Mouse (Mus musculus): ENCODE data around the gene Cd59b. TPM values are rescaled to one million over a fixed set of nuclear protein-coding genes. Genes with fewer than 3 reads are reported as not detected.
"Not testable (repeated sequence)": the region's sequence is repeated elsewhere in the genome, so short reads cannot be mapped to it uniquely, and the experiment has no call there.

Cd59b gene
- total RNA-seq, 2 experiments from 2014 or later: 2.4 to 2.5 TPM

DNA sequence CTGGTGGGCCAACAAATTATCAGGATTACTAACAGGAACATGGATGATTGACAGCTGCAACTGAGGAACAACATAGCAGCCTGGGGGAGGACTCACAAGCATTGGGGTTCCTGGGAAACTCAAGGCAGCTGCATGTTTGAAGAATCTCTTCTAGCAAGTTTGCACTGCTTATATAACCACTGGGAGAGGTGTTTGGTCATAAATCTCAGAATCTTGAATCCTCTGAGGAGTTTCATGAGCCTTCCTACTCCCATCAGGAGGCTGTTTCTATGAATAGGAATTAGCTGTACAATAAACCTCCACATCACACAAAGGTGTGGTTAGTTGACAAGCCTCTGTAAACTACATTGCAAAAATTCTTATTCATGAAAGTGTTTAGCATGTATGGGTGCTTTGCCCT lies 7.0 kb upstream of the Cd59b start:
- DNase-seq: no peak
- intact Hi-C loops (cut with DNase I): no loop called here

DNA sequence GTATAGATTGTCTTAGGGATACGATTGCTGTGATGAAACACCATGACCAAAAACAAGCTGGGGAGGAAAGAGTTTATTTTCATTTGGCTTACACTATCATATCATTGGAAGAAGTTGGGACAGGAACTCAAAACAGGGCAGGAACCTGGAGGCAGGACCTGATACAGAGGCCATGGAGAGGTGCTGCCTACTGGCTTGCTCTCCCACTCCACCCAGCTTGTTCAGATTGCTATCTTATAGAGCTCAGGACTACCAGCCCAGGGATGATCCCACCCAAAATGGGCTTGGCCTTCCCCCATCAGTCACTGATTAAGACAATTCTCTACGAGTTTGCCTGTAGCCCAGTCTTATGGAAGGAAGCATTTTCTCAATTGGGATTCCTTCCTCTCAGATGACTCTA lies 5.5 kb upstream of the Cd59b start:
- intact Hi-C loops (cut with DNase I): no loop called here
- DNase-seq: no peak

DNA sequence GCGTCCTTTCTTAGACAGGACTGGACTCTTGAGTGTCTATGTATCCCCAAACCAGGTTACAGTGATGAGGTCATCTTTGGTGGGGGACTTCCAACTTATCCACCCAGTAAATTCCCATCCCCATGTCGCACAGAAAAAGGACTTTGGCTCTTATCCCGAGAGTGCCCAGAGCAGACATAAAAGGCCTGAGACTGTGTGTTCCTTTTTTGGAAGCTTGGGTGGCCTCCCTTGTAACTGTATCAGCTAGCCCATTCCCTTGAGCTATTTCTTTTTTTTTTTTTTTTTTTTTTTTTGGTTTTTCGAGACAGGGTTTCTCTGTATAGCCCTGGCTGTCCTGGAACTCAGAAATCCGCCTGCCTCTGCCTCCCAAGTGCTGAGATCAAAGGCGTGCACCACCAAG lies 4.1 kb upstream of the Cd59b start, which contains the start of gene Gm10912:
Gene Gm10912, plus strand, starts transcription at position 301 of the 400 bp plus-strand sequence.
- intact Hi-C loops (cut with DNase I); DNase-seq: not testable (repeated sequence)

DNA sequence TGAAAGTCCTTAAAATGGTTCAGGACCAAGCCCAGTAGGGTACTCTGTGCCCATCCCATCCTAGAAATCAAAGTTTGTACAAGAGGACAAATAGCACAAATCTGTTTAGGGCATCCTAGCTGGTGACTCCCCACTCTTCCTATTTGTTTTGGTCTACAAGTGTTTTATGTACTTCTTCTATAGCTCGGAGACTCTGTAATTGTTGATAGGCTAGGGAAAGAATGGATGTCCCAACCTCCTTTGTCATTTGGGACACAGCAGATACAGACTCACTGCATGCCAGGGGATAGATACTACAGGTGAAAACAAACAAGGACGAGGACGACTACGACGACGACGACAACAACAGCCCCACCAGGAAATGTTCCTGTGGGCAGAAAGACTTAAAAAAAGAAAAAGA lies 1.2 kb upstream of the Cd59b start, which contains the start of gene Gm10799:
Gene Gm10799, minus strand, starts transcription at position 101 of the 400 bp plus-strand sequence.
- not testable (repeated sequence) for DNase-seq
- intact Hi-C loops (cut with DNase I): loop anchor here (2.0 kb wide), 1 partner anchor 26 kb away; the partner anchor contains the start of gene Cd59a

DNA sequence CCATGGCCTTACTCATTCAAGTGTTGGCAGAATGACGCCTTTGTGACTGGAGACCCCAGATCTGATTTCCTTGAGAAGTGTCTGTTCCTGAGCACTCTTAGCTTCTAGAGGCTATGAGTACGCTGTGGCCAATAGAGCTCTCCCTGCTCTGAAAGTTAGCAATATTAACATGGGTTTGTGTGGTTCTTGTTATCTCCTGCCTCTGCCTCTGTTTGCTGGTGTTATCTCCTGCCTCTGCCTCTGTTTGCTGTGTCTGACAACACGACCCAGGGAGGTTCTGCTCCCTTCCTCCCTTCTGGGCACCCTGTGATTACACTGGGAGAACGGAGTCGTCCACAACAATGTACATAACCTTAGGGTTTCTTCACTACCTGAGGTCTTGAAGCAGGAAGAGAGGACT lies 8.6 kb downstream of the Cd59b start:
- intact Hi-C loops (cut with DNase I); DNase-seq: not testable (repeated sequence)

DNA sequence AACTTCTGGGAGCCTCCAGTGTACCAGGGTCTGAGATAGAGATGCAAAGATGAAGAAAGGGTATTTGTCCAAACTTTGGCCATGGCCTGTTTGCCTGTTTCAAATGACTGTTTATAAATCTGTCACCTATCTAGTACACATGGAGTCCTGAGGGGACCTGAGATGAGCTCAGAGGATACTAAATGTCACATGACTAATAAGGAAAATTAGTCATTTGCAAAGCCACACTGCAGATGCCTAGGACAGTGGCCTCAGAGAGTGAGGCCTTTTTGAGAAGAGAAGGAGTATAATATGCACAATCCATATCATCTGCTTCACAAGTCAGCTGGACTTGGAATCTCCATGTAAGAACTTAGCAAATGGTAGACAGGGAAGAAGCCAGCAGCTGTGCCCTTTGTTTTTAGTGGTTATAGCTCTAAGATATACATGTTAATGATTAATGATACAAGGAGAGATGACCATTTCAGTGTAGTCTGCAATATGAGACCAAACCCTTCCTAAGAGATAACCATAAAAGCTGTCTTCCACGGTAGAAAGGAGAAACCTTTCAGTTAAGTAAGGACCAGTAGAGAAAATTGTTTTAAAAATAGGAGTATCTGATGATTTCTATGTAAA lies 11.9 kb downstream of the Cd59b start:
- not testable (repeated sequence) for DNase-seq
- intact Hi-C loops (cut with DNase I): loop anchor here (5.0 kb wide), 1 partner anchor 41 kb away; the partner anchor contains the start of gene A930018P22Rik

DNA sequence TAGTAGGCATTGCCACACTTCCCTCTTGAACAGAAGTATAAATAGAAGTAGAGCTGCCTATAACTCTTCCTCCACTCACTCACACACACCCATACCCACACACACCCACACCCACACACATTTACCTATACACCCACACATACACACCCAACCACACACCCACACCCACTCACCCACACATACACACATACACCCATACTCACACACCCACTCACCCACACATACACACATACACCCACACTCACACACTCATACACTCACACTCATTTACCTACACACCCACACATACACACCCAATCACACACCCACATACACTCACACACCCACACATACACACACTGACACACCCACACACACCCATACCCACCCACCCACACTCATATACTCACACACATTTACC lies 12.8 kb downstream of the Cd59b start:
- DNase-seq: no peak
- intact Hi-C loops (cut with DNase I): loop anchor here (5.0 kb wide), 1 partner anchor 40 kb away; the partner anchor contains the start of gene A930018P22Rik

GRCm38 (mm10) chr2:104084027-104084426 lies 14.4 kb downstream of the Cd59b start:
- not testable (repeated sequence) for DNase-seq
- intact Hi-C loops (cut with DNase I): loop anchor here (5.0 kb wide), 1 partner anchor 38 kb away; the partner anchor contains the start of gene A930018P22Rik

DNA sequence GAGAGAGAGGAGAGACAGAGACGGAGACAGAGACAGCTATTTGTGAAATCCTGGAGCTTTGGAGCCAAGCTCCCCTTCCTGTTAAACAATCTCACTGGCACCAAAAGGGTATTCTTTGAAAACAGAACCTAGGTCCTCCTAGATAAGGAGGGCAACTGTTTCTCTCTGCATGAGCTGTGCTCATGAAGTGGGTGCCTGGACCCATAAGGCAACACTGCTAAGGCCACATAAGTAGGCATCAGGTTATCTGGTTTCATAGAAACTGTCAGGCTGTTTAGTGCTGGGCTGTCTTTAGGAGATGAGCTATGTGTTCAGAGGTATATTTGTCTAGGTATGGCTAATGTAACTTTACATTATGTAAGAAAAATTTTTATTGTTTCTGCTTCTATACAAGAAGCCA lies 17.9 kb downstream of the Cd59b start:
- intact Hi-C loops (cut with DNase I): not testable (repeated sequence)

GRCm38 (mm10) chr2:104093305-104093704 lies 23.7 kb downstream of the Cd59b start:
- intact Hi-C loops (cut with DNase I): no loop called here
- no peak for DNase-seq

More for the DNA sequence above, 17.9 kb downstream of the Cd59b start:
- DNase-seq: not testable (repeated sequence)

DNA sequence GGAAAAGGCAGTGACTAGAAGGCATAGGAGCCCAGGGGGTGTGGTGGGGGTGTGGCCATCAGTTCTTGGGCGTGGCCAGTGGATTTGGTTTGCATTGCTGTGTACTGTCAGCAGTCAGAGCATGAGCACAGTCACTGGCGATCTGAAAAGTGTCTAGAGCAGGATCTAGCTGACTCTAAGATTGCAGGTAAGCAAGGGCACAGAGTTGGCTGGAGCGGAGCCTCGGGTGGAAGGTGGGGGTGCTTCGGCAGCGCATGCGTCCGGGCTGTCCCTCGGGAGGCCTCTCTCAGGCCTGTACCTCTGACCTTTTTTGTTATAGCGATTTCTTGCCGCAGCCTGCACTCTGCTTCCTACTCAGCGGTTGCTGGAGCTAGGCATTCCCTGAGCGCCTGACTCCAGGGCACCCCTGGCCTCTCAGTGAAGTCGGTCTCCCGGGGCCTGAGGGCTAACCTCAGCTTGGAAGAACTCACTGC lies 26.1 kb downstream of the Cd59b start, which contains the start of gene Cd59a:
Gene Cd59a, plus strand, starts transcription at position 61 of the 473 bp plus-strand sequence.
- DNase-seq: peak; percentile 88 to 90
- intact Hi-C loops (cut with DNase I): loop anchor here (2.0 kb wide), 2 partner anchors 27 to 57 kb away; partner anchors contain the start of genes Cd59b and Gm10799

DNA sequence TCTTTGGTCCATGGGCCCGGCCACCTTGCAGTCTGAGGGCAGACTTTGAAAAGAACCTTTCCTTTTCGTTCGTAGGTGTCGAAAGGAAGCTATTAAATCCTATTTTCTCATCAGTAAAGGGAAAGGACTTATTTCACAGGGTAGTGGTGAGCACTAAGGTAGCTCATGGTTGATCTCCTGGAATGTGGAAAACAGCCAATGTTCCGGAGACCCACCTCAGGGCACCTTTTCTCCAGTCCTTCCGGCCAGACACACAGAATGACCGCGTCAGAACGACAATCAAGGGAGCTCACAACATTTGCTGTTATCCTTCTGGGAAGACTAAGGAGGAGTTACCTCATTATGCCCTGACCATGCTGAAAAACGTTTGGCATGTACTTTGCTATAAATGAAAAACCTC lies 26.6 kb downstream of the Cd59b start:
- intact Hi-C loops (cut with DNase I): no loop called here
- DNase-seq: no peak

DNA sequence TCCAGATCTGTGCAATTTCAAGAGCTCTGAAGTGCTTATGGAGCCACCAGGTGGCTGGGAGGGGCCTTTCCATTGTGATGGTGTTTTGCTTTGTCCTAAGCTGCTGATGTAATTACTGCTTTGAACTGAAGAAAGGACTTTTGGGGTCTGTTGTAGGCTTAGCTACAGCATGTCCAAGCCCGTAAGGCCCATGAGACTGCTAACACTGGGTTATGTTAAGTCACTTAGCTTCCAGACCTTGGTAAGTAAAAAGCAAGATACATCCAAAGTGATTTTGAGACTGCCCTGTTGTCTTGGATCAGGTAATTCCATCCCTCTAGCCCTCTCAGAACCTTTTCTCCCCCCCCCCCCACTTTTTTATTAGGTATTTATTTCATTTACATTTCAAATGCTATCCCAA lies 27.1 kb downstream of the Cd59b start:
- intact Hi-C loops (cut with DNase I); DNase-seq: not testable (repeated sequence)

- DNase-seq; intact Hi-C loops (cut with DNase I): not testable (repeated sequence)
Observed at GRCm38 (mm10) chr2:104097396-104097795, 27.7 kb downstream of the Cd59b start.

GRCm38 (mm10) chr2:104098529-104099230 lies 29.0 kb downstream of the Cd59b start:
- intact Hi-C loops (cut with DNase I): no loop called here

DNA sequence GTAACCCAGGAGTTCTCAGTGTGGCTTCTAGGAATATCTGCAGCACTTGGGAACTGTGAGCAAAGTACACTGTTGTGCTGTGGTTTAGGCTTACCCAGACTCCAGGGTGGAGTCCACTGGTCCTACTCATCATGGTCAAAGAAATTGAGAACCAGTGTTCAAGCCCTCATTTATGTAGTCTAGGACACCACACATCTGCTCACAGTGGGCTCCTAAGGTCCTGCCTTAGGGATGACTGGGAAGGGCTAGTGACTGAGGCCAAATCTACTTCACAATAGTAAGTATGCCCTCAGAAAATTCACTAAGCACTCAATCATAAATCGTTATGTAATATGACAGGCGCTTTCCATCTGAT lies 29.6 kb downstream of the Cd59b start:
- no peak for DNase-seq
- intact Hi-C loops (cut with DNase I): no loop called here

More at GRCm38 (mm10) chr2:104098529-104099230, 29.0 kb downstream of the Cd59b start:
- DNase-seq: no peak

- DNase-seq: no peak
- intact Hi-C loops (cut with DNase I): no loop called here
Observed at GRCm38 (mm10) chr2:104099946-104100345, 30.3 kb downstream of the Cd59b start.

- intact Hi-C loops (cut with DNase I): no loop called here
- DNase-seq: no peak
Observed at GRCm38 (mm10) chr2:104104800-104105199, 35.2 kb downstream of the Cd59b start.

DNA sequence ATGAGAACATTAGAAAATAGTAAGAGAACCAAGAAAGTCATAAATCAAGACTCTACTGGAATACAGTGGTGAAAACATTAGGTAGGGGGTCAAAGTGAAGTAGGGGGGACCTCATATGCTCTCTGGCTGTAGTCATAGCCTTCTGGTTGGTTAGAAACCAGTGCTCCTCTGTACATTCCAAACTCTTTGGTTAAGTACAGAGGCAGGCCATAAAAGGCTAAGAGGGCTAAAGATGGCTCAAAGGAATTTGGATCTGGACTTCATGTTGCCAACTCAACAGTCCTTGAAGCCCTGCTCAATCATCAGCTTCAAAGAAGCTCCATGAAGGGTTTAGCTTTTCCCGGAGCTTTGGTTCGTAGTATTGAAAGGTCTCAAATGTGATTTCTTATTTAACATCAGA lies 39.4 kb downstream of the Cd59b start:
- intact Hi-C loops (cut with DNase I); DNase-seq: not testable (repeated sequence)

- intact Hi-C loops (cut with DNase I): no loop called here
- DNase-seq: no peak
Observed at GRCm38 (mm10) chr2:104109528-104109927, 39.9 kb downstream of the Cd59b start.

GRCm38 (mm10) chr2:104110031-104110430 lies 40.4 kb downstream of the Cd59b start:
- DNase-seq: no peak
- intact Hi-C loops (cut with DNase I): no loop called here
